Mouse (Mus musculus): Measurements from ENCODE around the gene Cemip.

The Cemip gene

DNA sequence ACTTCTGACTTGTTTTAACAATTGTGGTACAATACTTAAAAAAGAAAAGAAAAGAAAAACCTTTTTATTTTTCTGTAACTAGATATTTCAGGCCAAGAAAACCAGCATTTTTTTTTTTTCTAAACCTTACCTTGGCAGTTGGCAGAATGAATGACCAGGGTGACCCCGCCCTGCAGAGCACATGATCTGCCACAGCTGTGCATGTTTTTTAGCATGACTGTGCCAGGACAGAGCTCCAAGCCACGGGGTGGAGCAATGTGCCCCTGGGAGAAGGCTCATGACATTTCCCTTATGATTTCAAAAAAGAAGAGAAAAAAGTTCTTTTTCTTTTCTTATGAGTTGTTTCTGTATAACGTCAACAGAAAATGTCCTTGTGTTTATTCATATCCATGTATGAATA lies 196.9 kb downstream of the Cemip start:
- DNase-seq: no peak

DNA sequence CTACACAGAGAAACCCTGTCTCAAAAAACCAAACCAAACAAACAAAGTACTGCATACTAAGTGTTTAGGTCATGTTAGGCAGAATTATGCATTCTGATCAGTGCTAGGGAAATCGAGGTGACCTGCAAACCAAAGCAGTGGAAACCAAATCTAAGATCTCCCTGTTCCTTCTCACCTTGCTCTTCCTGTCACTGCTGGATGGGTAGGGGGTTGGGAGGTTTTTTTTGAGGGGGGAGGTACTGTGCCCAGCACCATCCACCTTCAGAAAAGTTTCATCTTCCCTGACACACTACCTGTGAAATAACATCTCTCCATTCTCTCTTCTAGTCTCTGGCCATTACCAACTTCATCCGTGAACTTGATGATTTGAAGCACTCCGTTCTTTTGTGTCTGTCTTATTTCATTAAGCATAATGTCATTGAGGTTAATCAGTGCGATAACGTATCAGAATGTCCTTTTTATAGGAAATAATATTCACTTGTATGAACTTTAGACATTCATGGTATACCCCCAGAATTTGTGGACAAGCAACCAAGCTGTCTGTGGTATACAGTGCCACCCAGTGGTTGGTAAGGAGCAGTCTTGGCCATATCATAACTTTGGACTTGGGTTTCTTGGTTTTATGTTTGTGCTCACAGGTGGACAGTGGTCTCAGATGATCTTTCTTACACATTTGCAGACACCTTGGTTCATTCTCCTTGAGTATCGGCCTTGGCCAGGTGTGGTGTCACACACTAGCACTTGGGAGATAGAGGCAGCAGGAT lies 199.8 kb downstream of the Cemip start:
- DNase-seq: peak; percentile 20

DNA sequence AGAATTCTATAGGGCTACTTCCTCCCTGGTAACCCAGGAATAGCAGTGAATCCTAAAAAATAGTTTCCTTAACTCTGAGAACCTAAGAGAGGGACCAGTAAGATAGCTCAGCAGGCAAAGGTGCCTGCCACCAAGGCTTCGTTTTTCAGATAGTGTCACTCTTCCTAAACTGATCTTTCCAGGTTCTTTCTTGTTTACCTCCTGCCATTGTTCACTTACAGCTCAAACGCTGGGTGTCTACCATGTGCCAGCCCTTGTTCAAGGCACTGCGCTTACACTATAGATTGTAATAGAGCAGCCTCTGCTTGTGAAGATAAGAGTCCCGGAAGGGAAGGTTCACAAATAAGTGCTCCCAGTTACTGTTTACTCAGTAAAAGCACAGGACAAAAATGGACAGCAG lies 200.5 kb downstream of the Cemip start:
- DNase-seq: no peak

DNA sequence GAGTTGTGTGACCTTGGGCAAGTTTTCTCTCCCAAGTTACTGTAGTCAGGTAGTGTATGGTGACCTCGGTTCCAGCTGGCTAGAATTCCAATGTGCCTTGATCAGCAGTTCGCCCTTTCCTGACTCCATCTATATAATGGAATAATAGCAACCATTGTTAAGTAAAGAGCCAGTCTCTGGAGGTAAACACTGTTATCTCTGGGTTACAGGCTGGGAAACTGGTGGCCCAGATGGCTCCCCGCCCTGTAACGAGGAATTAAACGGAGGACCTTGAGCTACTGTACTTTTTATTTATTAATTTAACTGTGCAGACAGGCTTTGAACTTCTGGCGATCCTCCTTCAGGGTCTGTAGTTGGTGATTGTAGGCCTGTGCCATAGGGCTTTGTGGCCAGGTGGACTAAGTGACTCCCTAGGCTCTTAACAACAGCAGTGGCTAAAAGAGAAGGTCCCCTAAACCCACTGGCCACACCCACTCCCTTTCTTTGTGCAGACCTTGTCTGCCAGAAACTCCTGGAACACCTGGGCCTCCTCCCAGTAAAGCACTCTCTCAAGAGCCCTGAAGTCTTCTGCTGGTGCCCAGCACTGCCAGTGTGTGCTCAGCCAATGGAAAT lies 201.3 kb downstream of the Cemip start:
- no peak for DNase-seq

DNA sequence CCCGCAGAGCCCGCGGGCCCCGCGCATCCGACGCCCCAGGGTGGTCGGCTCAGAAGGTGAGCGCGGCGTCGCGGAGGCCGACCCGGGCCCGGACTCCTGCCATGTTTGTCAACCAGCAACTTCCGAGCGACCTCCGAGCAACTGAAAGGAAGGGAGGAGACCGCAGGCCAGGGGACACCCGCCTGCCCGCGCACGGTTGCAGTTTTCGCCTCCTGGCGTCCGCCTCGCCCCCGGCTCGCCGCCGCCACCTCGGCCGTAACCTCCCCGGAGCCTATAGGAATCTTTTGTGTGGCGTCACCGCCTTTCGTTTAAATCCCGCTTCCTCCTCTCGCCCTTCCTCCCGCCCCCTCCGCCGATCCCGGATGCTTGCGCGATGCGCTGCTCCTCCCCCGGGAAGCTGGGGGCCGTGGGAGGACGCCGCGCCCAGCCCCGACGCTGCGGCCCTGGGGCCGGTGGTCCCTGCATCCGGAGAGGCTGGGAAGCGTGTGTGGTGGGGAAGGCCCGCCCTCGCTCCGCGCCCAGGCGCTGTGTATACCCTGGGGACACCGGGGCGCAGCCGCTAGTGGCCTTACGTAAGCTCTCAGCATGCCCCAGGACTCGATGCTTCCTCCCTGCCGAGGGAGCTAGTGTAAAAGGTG lies 202.2 kb downstream of the Cemip start, which contains the start of the genes Tlnrd1 and Mesd:
Tlnrd1 (minus strand) TSS at position 285 of the 638 bp plus-strand sequence.
Mesd (plus strand) TSS at position 446 of the 638 bp plus-strand sequence.
- DNase-seq: peak; percentile 80

DNA sequence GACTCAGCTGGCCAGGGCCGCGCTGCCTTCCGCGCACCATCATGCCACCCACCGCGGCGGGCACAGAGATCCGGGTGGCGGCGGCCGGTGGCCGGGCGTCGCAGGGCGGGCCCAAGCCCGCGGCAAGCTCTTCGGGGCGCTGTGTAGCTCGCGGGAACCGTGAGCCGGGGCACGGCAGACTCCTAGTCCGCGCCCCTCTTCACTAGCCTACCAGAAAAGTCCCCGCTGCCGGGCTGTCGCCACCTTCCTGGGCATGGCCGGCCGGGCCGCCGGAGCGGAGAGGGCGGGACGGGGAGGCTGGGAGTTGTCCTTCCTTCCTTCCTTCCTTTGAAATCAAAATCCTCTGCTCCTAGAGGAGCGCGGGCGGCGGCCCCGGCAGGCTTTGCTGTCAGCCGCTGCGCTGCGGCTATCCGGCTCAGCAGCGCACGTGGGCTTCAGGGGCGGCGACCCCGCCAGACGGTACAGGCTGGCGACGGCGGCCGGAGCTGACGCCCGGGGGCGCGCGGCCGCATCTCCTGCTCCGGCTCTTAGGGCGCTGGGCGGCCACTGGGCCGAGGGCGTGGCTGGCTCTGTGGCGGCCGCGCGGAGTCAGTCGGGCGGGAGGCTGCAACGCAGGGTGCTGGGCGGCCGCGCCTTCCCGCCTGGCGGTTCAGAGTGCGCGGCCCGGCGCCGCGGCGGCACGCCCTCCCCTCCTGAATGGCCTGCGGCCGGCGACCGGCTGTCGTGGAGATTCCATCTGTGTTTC lies 202.9 kb downstream of the Cemip start:
- DNase-seq: peak; percentile 65

Measured in thymus, postnatal 4 days (tissue).